Mouse (Mus musculus) induced T-regulatory cell, adult 2 months (primary cell): Measurements from ENCODE around the gene Fsip1.
A peak's percentile ranks its signal among the peaks of the same experiment; 100 is the strongest.
"Not testable (repeated sequence)": the region's sequence is repeated elsewhere in the genome, so short reads cannot be mapped to it uniquely, and the experiment has no call there.

Experiments used
- DNase-seq: peaks from one replicate; pipeline ENCODE4 v3.0.0-alpha.2; 2012; ENCODE audit warnings: low read depth

Gene Fsip1

DNA sequence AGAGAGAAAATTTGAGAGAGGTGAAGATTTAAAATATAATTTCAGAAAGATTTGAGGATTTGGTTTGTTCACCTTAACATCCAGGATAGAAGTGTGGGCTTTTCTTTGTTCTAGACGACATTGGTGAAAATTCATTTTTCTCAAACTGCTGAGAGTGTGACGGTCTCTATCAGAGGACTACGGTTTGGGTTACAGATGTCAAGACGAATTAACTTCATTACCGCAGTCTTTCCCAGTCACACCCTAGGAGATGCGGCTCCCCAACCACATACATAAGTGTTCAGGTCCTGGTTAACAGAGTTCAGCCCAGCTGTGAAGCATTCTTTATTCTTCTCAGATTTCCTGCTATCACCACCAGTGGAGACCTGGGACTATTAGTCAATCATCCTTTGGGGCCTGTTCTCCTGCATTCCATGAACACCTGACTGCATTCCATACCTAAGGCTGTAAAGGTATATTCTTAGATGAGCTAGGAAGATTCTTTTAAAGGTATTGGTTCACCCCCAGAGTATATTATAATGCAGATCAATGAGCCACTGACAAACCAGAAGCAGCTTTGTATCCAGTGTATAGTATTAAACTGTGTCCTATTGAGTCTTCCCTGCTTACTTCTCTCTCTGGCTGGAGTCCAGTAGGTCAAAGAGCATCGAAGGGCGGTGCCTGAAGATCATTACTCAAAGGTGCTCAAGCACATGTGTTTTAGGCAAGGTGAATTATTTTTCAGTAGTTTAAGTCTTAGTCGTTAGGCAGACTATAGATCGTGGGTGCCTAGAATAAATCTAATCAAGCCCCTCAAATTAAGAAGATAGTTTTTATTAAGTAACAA is 82.0 kb downstream of the Fsip1 start:
- no peak for DNase-seq

DNA sequence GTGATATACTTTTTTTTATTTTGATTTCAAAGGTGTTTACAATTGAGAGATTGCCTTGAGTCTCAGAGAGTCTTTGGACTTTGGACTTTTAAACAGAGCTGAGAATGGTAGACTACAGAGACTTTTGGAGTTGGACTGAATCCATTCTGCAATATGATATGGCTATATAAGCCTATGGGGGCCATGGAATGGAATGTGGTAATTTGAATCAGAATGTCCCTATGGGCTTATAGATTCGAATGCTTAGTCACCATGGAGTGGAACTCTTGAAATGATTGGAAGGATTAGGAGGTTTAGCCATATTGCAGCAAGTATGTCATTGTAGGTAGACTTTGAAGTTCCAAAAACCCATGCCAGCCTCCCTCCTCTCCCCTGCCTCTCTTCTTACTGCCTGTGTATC is 88.5 kb downstream of the Fsip1 start:
- no peak for DNase-seq

DNA sequence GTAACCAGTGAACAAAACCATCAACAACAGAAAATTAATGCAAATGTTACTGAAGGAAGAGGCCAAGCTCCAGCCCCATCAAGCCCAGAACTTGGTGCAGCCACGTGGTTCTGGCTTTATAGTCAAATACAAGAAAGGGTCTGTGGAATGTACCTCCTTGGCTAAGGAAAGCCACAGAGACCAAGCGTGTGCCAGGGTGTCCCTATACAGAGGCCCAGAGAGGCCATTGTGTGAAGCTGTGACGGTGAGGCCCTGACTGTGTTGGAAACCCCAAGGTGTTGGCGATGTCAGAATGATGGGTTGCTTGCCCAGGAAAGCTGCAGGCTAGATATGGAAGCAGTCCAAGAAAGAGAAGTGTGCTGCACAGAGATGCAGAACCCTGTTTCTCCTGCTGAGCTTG is 89.0 kb downstream of the Fsip1 start:
- DNase-seq = no peak

DNA sequence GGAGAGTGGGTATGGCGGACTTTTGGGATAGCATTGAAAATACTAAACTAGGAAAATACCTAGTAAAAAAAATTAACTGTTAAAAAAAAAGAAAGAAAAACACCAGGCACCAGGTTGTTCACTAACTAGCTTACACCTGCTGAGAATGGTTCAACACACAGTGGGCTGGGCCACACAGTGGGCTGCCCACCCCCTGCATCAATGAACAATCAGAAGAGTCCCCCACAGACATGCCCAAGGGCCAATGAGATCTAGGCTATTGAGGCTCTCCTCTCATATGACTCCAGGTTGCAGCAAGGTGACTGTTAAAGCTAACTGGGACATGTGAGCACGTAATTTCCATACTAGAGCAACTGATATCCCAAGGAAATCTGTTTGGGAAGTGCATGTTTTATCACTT is 91.1 kb downstream of the Fsip1 start:
- no peak for DNase-seq

DNA sequence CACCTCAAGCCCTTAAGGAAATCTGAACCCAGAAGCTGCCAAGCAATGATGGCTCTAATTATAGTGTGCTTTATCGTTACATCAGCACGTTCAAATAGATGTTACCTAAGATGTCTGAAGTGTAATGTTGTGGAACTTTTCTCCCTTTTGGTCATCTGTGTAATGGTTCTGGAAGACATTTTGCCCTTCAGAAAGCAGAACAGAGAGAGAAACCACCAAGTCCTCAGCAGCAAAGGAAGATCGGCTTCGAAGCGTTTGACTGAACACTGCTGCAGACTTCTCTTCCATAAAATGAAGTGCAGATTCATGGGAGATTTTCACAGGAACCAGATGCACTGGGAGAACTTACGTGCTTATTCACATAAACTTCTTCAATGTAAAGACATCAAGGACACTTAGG is 92.6 kb downstream of the Fsip1 start:
- DNase-seq = no peak

DNA sequence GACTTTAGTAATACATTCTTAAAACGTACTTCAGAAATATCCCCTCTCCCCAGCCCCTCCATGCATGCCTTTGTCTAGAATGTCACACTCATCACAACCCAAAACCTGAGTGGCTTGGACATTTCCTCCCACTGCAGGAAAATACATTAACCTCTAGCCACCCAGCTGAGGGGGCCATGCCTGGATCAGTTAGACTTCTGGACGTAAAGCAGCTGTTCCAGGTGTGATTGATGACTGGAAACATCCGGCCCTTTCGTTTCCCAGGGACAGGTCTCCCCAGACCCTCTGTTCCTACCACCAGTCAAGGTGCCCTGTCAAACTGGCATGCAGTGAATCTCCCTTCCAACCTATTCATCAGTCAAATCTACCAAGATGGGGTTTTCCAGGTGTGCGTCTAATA is 94.3 kb downstream of the Fsip1 start:
- no peak for DNase-seq

DNA sequence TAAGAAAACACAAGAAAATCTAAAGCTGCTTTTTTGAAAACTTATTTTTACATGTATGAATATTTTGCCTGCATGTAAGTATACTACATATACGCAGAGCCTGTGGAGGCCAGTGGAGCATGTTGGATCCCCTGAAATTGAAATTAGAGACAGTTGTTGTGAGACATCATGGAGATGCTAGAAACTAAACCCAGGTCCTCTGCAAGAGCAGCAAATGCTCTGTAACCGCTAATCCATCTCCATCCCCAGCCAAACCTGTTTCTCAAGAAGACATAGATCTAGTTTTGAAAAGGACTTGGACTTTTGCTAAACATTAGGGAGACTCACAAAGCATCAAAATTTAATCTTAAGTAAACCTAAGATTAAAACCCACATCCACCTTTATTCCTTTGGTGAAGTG is 95.8 kb downstream of the Fsip1 start:
- no peak for DNase-seq

DNA sequence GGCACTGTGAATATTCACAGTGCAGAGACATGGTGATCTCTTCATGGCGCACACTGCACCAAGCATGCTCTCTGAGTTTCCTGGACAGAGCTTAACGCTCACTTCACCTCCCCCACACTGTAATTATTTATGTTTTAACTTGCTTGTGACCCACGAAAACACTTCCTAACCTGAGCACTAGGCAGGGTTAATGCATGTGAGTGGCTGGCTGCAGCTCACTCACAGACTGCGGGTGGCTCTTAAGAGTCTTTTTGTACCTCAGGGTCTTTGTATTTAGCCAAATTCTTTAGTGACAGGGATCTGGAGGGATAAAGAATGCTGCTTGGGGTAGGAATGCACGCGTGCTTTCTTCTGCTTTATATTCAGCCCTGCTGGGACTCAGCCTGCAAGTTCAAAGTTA is 96.2 kb downstream of the Fsip1 start:
- DNase-seq = no peak

DNA sequence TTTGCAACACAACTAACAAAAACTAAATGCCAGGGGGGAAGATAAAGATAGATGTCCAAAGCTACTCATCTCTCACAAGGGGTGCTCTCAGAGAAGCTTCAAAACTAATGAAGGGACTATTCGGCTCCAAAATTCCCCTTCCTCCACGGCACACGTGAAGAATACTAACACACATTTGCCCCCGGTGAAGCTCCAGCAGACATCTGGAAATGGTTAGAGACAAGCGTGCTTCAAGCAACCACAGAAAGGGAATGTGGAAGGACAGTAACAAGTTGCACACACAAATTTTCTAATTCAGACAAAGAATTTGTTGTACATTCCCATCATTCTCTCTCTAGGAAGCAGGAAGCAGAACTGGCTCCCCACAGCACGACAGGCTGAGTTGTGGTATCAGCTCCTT is 97.6 kb downstream of the Fsip1 start:
- DNase-seq = no peak

DNA sequence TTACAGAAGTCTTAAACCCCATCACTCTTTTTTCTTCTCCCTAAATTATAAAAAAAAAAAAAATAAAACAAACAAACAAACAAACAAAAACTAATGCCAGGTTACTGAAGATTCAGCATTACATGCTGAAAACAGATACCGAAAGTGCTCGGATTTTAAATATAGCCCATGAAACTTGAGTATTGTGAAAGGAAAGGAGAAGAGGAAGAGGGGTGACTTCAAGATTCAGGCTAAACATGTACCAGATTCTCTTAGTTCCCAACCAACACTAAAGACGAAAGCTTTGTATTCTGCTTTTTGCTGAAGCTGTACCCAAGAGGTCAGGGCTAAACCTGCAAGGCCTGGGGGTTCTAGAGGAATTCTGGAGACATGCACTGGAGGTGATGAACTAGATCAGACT is 98.7 kb downstream of the Fsip1 start:
- no peak for DNase-seq

DNA sequence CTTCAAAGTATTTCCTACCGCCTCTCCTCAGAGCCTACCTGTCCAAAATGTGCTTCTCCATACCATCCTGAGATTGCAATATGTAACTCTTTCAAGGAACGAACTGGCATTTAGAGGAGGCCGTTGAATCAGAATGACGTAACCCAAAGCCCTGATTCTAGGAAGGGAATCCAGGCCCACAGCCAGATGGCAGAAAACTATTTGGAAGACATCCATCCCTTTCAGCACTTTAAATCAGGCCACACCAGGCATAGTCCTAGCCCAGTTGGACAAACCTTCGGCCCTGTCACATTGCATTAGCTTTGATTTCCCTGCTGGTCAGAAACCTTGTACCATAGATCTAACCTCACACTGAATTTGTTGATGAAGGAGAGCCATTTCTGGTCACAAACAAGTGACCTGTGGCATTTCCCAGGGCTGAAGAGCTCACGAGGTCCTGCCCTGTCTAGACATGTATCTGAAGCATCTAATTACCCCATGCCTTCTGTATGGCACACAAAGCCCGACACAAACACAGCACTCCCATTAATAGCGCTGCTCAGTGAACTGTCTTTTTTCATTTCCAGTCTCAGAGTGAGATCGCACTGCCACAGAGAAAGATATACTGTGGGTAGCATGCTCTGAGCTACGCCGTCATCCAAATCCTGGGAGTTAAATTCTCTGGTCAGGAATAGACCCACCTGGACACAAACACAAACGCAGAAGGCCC is 106.8 kb downstream of the Fsip1 start:
- DNase-seq = no peak

DNA sequence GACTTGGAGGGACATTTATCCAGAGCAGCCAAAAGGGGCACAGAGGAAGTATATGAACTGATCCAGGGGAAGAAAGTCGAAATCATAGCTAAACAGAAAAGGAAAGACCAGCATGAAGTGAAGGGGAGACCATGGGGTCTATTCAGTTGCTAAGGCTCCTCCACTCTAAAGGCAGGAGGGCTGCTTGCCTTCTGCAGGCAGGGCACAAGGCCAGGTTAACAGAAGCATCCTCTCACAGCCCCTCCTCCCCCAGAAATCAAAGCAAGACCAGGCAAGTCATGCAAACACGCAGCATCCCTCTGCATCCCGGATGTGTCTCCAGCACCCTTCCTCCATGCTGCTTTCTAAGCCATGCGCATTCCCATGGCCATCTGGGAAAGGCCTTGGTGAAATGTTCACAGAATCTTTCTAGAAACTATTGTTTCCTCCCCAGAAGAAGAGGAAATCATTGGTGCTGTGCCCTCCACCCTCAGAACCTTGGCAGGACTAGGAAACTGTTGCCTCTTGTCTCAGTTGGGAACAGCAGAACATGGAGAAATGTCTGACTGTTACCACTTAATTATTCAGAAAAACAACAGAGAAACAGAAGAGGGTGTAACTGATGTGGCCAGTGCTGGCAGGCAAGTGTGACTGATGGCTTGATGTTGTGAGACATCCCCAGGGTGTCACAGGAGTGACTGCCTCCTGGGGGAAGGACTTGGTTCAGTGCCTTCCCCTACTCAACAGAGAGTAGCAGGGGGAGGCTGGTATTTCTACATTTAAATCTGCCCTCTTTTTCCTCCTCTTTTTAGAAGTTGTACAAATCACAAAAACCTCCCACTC is 108.2 kb downstream of the Fsip1 start:
- DNase-seq = no peak

DNA sequence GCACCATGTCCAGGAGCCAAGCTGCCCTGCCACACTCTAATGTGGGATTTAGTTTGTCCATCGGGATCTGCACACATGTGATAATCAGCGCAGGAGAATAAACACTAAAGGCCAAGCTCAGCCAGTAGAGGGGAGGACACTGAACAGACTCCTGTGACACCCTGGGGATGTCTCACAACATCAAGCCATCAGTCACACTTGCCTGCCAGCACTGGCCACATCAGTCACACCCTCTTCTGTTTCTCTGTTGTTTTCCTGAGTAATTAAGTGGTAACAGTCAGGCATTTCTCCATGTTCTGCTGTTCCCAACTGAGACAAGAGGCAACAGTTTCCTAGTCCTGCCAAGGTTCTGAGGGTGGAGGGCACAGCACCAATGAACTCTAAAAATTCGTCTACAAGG is 109.0 kb downstream of the Fsip1 start:
- DNase-seq = not testable (repeated sequence)

DNA sequence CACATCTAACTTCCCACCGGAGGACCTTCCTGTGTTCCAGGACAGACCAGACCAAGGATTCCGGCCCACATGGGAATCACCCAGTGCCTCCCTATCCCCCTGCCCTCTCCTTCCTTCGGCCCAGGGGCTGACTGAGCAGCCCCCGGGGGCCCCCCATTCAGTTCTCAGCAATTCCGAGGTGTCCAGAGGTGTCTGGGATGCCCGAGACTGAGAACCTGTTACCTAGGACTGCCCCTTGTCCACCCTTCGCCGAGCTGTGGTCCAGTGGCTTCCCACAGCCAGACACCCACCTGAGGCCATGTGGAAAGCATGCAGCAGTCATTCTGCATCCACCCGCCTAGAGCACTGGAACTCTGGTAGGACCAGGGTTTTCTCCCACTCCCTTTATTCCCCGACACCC is 115.1 kb downstream of the Fsip1 start:
- DNase-seq = no peak

DNA sequence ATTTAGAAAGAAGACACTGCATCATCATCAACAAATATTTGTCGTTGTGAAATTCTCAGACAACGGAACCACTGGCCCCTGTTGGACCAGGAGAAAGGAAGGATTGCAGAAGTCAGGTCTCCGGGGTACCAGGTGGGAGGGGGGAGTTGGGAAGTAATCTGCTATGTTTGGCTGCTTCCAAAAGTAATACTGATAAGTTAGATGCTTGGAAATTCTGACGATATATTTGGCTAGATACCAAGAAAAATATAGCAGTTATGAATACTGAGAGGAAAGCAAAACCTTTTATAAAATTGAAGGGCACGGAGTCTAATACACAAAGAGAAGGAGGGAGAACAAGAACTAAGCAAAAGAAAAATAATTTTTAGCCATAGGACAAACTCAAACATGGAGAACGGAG is 117.5 kb downstream of the Fsip1 start:
- no peak for DNase-seq

DNA sequence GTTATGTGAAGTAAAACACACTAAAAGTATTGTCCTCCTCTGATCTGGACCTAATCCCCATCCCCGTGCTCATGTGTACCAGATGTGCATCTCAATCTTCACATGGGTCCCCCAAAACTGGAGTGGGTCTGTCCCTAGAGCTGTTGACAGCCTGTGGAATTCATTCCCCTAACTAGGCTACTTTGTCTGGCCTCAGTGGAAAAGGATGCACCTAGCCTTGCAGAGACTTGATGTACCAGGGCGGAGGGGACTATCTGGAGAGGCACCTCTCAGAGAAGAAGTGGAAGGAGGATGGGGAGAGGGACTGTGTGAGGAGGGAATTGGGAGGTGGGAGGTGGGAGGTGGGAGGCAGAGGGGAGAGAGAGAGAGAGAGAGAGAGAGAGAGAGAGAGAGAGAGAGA is 119.0 kb downstream of the Fsip1 start:
- DNase-seq = no peak

DNA sequence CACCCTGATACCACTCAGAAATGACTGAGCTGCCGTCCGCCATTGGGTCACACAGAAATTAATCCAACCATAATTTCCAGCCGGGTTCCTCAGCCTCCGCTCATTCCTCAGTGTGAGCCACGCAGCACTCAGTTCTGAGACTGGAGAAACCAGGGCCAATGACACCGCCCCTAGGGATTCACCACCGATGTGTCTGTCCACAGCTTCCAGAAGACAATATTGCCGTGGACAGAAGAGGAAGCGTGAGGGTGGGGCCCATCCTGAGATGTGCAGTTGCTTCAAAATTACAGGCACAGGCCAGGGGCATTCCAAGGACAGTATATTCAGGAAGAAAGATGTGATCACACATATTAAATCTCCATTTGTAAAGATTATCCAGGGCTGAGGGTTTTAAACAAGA is 119.7 kb downstream of the Fsip1 start:
- DNase-seq = no peak

DNA sequence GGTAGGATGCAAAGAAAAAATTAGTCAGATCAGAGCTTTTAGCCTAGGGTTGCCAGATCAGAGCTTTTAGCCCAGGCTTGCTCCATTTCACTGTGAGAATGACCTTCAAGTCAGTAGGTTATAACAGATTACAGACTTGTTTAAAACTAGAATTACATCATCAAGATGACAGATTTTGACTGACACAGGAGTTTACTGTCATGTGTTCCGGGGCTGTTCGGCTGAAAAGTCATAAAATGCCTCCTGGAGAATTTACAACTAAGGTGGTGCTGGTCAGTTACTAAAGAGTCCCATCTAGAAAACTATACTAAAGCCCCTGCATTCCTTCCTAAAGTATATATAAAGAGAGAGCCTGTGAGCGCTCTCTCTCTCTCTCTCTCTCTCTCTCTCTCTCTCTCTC is 128.5 kb downstream of the Fsip1 start:
- DNase-seq = no peak

DNA sequence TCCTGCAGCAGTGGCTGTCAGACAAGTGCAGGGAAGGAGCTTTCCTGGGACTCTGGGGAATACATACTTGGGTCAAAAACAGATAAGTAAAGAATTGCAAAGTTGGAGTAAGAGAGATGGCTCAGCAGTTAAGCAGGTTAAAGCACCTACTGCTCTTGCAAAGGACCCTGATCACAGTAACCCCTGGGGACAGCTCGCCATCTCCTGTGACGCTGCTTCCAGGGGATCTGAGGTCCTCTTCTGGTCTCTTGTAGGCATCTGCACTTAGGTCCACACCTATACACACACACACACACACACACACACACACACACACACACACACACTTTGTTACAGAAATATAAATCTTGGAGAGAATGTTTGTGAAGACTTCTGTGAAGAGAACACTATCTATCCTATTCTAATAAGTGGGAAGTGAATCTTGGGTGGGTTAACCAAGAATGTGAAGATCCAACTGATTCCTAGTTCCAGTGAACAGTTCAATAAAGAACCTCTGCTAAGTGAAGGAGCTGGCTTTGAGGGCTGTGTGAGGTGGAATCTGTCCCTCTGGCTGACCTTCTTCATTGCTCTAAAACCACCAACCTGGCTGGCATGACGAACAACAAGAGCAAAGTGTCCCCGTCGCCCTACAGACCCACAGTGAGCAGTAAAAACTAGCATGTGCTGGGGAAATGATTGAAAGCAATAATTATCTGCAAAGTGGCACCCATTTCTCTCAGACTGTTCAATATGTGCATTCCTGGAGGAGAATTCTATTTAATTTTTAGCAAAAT is 129.1 kb downstream of the Fsip1 start:
- DNase-seq = no peak

DNA sequence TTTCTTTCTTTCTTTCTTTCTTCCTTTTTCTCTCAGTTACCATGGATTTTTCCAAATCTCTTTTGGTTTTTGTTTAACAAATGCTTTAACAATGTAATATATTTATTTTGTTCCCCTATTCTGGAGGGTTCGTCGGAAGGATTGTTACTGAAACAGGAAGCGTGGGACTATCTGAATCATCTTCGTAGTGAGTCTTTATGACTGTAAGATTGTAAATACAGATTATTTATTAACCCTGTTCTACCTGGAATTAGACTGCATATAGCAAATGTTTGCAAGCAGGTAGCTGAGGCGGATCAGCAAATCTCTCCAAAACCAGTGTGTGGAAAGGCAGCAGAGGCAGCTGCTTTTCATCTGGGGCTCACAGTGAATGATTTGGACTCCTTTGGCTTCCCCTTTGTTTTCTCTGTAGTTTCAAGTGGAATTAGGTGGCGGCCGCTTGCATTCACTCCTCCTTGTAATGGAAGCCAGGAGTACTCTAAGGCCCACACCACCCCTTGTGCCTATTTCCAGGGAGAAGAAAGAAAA is 130.8 kb downstream of the Fsip1 start:
- no peak for DNase-seq

DNA sequence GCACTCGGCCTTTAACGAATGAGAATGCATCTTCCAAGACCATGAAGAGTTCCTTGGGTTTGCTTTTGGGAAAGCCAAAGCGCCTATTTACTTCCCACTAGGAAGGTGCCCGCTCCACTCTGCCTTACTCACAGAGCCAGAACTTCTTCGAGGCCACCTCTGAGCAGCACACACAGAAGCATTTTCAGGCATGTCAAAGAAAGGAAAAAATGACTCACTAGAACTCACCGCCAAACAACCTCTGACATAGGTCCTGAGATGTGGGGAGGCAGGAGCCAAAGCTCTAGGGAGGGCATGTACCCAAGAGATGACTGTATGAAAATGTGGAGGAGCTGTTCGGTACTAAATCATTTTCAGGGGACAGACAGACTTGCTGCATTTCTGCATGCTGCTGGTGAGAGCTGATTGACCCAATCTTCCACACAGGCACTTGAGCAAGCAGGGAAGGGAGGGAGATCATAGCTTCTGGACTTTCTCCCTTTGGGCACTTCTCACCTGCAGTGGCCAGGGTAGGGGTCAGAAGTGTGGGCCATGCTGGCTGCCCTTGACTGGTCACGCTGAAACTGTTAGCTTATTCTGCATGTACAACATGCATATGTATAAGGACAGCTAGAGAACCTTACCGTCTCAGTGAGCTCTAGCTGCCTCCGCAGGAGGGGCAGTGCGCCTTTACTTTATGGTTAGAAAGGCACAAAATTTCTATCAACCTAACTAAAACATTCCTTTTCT is 131.4 kb downstream of the Fsip1 start:
- DNase-seq = peak; percentile 2
